Mouse (Mus musculus) v-Abl transformed pro-B cells (cell line): Measurements from ENCODE around the gene 4931428F04Rik.

Experiments used
- in situ Hi-C, 2 experiments: fragments of 400-800 bp; cut with MboI; formaldehyde crosslinking; loops; one replicate each; pipeline ENCODE4 v1.15.1; 2025; ENCODE audit not compliant: unreplicated experiment in 2 of 2

The 4931428F04Rik gene

GRCm38 (mm10) chr8:105289805-105290460 is at the start of gene 4931428F04Rik:
4931428F04Rik (minus strand) TSS chr8:105289864.
- in situ Hi-C loops: loop anchor here (5.0 to 10.0 kb wide), 7 partner anchors 38 to 638 kb away; partner anchors contain the start of genes D230025D16Rik (in 1 of the 2), Fhod1 (in 1 of the 2) and Slc9a5 (in 1 of the 2)

GRCm38 (mm10) chr8:105338992-105339391 is 49.3 kb upstream of the 4931428F04Rik start:
- in situ Hi-C loops: loop anchor here in 1 of 2 experiments (25.0 kb wide), 1 partner anchor 823 kb away; the partner anchor contains the start of genes Pla2g15 and Slc7a6

GRCm38 (mm10) chr8:105336373-105337130 is 46.9 kb upstream of the 4931428F04Rik start:
- in situ Hi-C loops: loop anchor here in 1 of 2 experiments (25.0 kb wide), 1 partner anchor 826 kb away; the partner anchor contains the start of genes Pla2g15 and Slc7a6

GRCm38 (mm10) chr8:105332523-105332922 is 42.9 kb upstream of the 4931428F04Rik start:
- in situ Hi-C loops: loop anchor here in 1 of 2 experiments (25.0 kb wide), 1 partner anchor 830 kb away; the partner anchor contains the start of genes Pla2g15 and Slc7a6

- in situ Hi-C loops: loop anchor here in 1 of 2 experiments (25.0 kb wide), 1 partner anchor 830 kb away; the partner anchor contains the start of genes Pla2g15 and Slc7a6
Measured at GRCm38 (mm10) chr8:105331931-105332330, 42.3 kb upstream of the 4931428F04Rik start.

GRCm38 (mm10) chr8:105331469-105331868 is 41.8 kb upstream of the 4931428F04Rik start:
- in situ Hi-C loops: loop anchor here in 1 of 2 experiments (25.0 kb wide), 1 partner anchor 831 kb away; the partner anchor contains the start of genes Pla2g15 and Slc7a6

- in situ Hi-C loops: loop anchor here in 1 of 2 experiments (25.0 kb wide), 1 partner anchor 832 kb away; the partner anchor contains the start of genes Pla2g15 and Slc7a6
Measured at GRCm38 (mm10) chr8:105330325-105330724, 40.7 kb upstream of the 4931428F04Rik start.

- in situ Hi-C loops: loop anchor here in 1 of 2 experiments (25.0 kb wide), 1 partner anchor 835 kb away; the partner anchor contains the start of genes Pla2g15 and Slc7a6
Measured at GRCm38 (mm10) chr8:105326968-105327367, 37.3 kb upstream of the 4931428F04Rik start.

GRCm38 (mm10) chr8:105326141-105326672 is 36.5 kb upstream of the 4931428F04Rik start, which contains the start of the genes Lrrc29 and Tmem208:
Lrrc29 (minus strand) TSS chr8:105326278.
Tmem208 (plus strand) TSS chr8:105326354.
- in situ Hi-C loops: loop anchor here in 1 of 2 experiments (25.0 kb wide), 1 partner anchor 836 kb away; the partner anchor contains the start of genes Pla2g15 and Slc7a6

- in situ Hi-C loops: loop anchor here in 1 of 2 experiments (25.0 kb wide), 1 partner anchor 837 kb away; the partner anchor contains the start of genes Pla2g15 and Slc7a6
Measured at GRCm38 (mm10) chr8:105325641-105326093, 36.0 kb upstream of the 4931428F04Rik start.

GRCm38 (mm10) chr8:105323183-105323582 is 33.5 kb upstream of the 4931428F04Rik start:
- in situ Hi-C loops: no loop called here

- in situ Hi-C loops: no loop called here
Measured at GRCm38 (mm10) chr8:105318662-105319190, 29.1 kb upstream of the 4931428F04Rik start.

GRCm38 (mm10) chr8:105317941-105318340 is 28.3 kb upstream of the 4931428F04Rik start:
- in situ Hi-C loops: no loop called here

GRCm38 (mm10) chr8:105315073-105315769 is 25.6 kb upstream of the 4931428F04Rik start:
- in situ Hi-C loops: no loop called here

- in situ Hi-C loops: no loop called here
Measured at GRCm38 (mm10) chr8:105313622-105314402, 24.1 kb upstream of the 4931428F04Rik start.

GRCm38 (mm10) chr8:105312891-105313481 is 23.3 kb upstream of the 4931428F04Rik start:
- in situ Hi-C loops: no loop called here

- in situ Hi-C loops: no loop called here
Measured at GRCm38 (mm10) chr8:105311718-105312117, 22.1 kb upstream of the 4931428F04Rik start.

- in situ Hi-C loops: no loop called here
Measured at GRCm38 (mm10) chr8:105310118-105310517, 20.5 kb upstream of the 4931428F04Rik start.
